Mouse (Mus musculus) liver, embryonic 14.5 days (tissue): ENCODE data around the gene Nynrin.

Experiments used
- CTCF ChIP-seq: IDR thresholded peaks from 2 replicates; pipeline ENCODE4 v1.5.1; 2016; ENCODE audit warnings: antibody characterized with exemption, low read depth, control low read depth
- EP300 ChIP-seq: IDR thresholded peaks from 2 replicates; pipeline ENCODE4 v1.6.1; 2016; ENCODE audit warnings: antibody characterized with exemption, low read depth

- TF ChIP-seq CTCF (peak; percentile 88), EP300 (no peak)
These were observed 64.7 kb downstream of the Nynrin start for GRCm38 (mm10) chr14:55918240-55919082.
